ENCODE assay signal across 15 mouse cellular contexts in the genomic region with DNA sequence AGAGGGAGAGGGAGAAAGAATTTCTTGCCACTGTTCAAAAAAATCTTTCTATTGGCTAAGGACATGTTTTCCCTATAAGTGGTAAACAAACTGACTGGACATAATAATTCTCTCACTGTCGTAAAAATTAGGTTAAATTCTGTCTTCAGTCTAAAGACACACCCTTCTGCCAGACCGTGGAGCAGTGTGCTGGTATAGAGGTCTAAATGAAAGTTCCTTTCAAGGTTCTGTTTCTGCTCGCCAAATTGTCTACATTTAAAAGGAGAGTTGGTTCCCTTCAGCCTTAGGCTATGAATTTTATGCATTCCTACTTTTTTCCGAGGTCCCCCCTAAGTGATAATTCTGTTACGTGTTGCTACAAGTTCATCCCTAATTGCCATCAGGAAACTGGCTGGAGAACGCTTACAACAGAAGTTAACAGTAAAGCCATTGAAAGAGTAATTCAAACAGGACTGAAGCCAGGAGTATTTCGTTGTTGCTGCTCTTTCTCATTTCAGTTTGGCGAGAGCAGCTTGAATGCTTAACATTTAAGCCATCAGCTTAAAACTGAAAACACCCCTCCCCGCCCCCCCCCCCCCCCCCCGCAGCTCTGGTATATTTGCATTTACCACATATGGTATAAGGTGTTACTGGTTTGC. TPM values are rescaled to one million over a fixed set of nuclear protein-coding genes. Genes with fewer than 3 reads are reported as not detected.
DNase-seq lines count a peak whose midpoint lies in the region; ATAC-seq and TF ChIP-seq lines count a peak whose summit lies in the region.
"Had no signal": no experiment of that assay in that cellular context is flagged by ENCODE, and none has a peak within 500 bp of the region (broad histone marks: within the 10 kb centered on the region; RNA-seq: fewer than 3 reads in every experiment).

No protein-coding gene starts in this region.

- no peak overlapping the region for H3K4me3 ChIP-seq in hindbrain, postnatal 0 days (ENCODE audit: low read length)
- H3K4me3 ChIP-seq in hindbrain, embryonic 11.5 days (ENCODE audit: low read depth, low read length): no peak overlapping the region
- no peak overlapping the region for H3K4me3 ChIP-seq in midbrain, embryonic 14.5 days (replicated peaks; ENCODE audit: low read depth, low read length)
- H3K4me3 ChIP-seq in midbrain, embryonic 13.5 days (replicated peaks): no peak overlapping the region
- no peak overlapping the region for H3K4me3 ChIP-seq in forebrain, postnatal 0 days (ENCODE audit: low read depth, low read length)
- H3K4me3 ChIP-seq: heart, adult 2 months had no signal

- H3K4me1 ChIP-seq in hindbrain, postnatal 0 days (ENCODE audit: insufficient read depth, low read length): no peaks in the 10 kb centered on the region
- H3K4me1 ChIP-seq in hindbrain, embryonic 11.5 days (replicated peaks; ENCODE audit: control insufficient read depth, insufficient read depth, low read length): no peaks in the 10 kb centered on the region
- H3K4me1 ChIP-seq in midbrain, embryonic 14.5 days (ENCODE audit: control insufficient read depth, insufficient read depth, low read length): no peaks in the 10 kb centered on the region
- H3K4me1 ChIP-seq in midbrain, embryonic 13.5 days (replicated peaks): no peaks in the 10 kb centered on the region
- H3K4me1 ChIP-seq in forebrain, postnatal 0 days (ENCODE audit: insufficient read depth): peaks cover 4% of the 10 kb centered on the region; the same call in 1 of the 2 replicates

- no peak overlapping the region for H3K9ac ChIP-seq in hindbrain, postnatal 0 days (replicated peaks; ENCODE audit: low read length)
- H3K9ac ChIP-seq in hindbrain, embryonic 11.5 days (ENCODE audit: low read depth, low read length): no peak overlapping the region
- H3K9ac ChIP-seq in midbrain, embryonic 14.5 days (replicated peaks; ENCODE audit: low read length): no peak overlapping the region
- no peak overlapping the region for H3K9ac ChIP-seq in midbrain, embryonic 13.5 days (replicated peaks)
- 0 out of 2 replicates have a peak overlapping the region, but pooled peaks have one; percentile 18 for H3K9ac ChIP-seq in forebrain, postnatal 0 days

- H3K27me3 ChIP-seq in hindbrain, postnatal 0 days (ENCODE audit: insufficient read depth, low read length): no peaks in the 10 kb centered on the region
- H3K27me3 ChIP-seq in hindbrain, embryonic 11.5 days (ENCODE audit: control insufficient read depth, insufficient read depth, low read length): no peaks in the 10 kb centered on the region
- H3K27me3 ChIP-seq in midbrain, embryonic 14.5 days (ENCODE audit: control insufficient read depth, insufficient read depth, low read length): no peaks in the 10 kb centered on the region
- no peaks in the 10 kb centered on the region for H3K27me3 ChIP-seq in midbrain, embryonic 13.5 days
- no peaks in the 10 kb centered on the region for H3K27me3 ChIP-seq in forebrain, postnatal 0 days (ENCODE audit: insufficient read depth, low read length)

- no peak for DNase-seq in hindbrain, postnatal 0 days (ENCODE audit: low spot score)
- no peak for DNase-seq in hindbrain, embryonic 11.5 days (ENCODE audit: low spot score)
- peak; percentile 18 for DNase-seq in midbrain, embryonic 14.5 days
- DNase-seq in forebrain, postnatal 0 days: peak; percentile 34
- no peak for DNase-seq in frontal cortex, postnatal 25 days (ENCODE audit: low spot score in 2 of 2)
- DNase-seq: cerebellum, adult 9-10 months; heart, adult 2 months; heart, postnatal 36 days; kidney, adult 18-20 months; liver; lung, postnatal 4 days had no signal

- H3K27ac ChIP-seq in hindbrain, postnatal 0 days: no peak overlapping the region
- no peak overlapping the region for H3K27ac ChIP-seq in hindbrain, embryonic 11.5 days (ENCODE audit: low read depth, low read length)
- H3K27ac ChIP-seq in midbrain, embryonic 14.5 days (replicated peaks; ENCODE audit: low read depth, low read length): no peak overlapping the region
- H3K27ac ChIP-seq in midbrain, embryonic 13.5 days: no peak overlapping the region
- no peak overlapping the region for H3K27ac ChIP-seq in forebrain, postnatal 0 days (ENCODE audit: low read depth, low read length)
- H3K27ac ChIP-seq: heart, adult 2 months had no signal

- no peaks in the 10 kb centered on the region for H3K36me3 ChIP-seq in hindbrain, postnatal 0 days (ENCODE audit: insufficient read depth, low read length)
- no peaks in the 10 kb centered on the region for H3K36me3 ChIP-seq in hindbrain, embryonic 11.5 days (ENCODE audit: control insufficient read depth, insufficient read depth, low read length)
- H3K36me3 ChIP-seq in midbrain, embryonic 14.5 days (ENCODE audit: control insufficient read depth, insufficient read depth, low read length): no peaks in the 10 kb centered on the region
- no peaks in the 10 kb centered on the region for H3K36me3 ChIP-seq in midbrain, embryonic 13.5 days
- H3K36me3 ChIP-seq in forebrain, postnatal 0 days (ENCODE audit: insufficient read depth): no peaks in the 10 kb centered on the region

- WGBS in hindbrain, postnatal 0 days: 38% methylated on average over 9 of the region's 10 CpGs
- 57% methylated on average over 10 of the region's 10 CpGs for WGBS in hindbrain, embryonic 11.5 days
- 53% methylated on average over 10 of the region's 10 CpGs for WGBS in midbrain, embryonic 14.5 days
- 53% methylated on average over 10 of the region's 10 CpGs for WGBS in midbrain, embryonic 13.5 days
- 19% methylated on average over 9 of the region's 10 CpGs for WGBS in forebrain, postnatal 0 days

- ATAC-seq in hindbrain, postnatal 0 days: no peak
- no peak for ATAC-seq in hindbrain, embryonic 11.5 days (ENCODE audit: low FRiP score)
- no peak for ATAC-seq in midbrain, embryonic 14.5 days (ENCODE audit: low FRiP score, low TSS enrichment)
- ATAC-seq in midbrain, embryonic 13.5 days: no peak
- no peak for ATAC-seq in forebrain, postnatal 0 days
- ATAC-seq in CD4-positive, CD25-positive, alpha-beta regulatory T cell, adult 4 months: no peak
- ATAC-seq: midbrain, embryonic 16.5 days had no signal

- no peak for TF ChIP-seq CTCF in hindbrain, postnatal 0 days (IDR thresholded peaks at IDR 0.05; ENCODE audit: low read depth)
- TF ChIP-seq CTCF in forebrain, postnatal 0 days (IDR thresholded peaks at IDR 0.05; ENCODE audit: low read depth): no peak

- H3K9me3 ChIP-seq in hindbrain, postnatal 0 days (ENCODE audit: low read length): no peaks in the 10 kb centered on the region
- no peaks in the 10 kb centered on the region for H3K9me3 ChIP-seq in hindbrain, embryonic 11.5 days (ENCODE audit: control insufficient read depth, low read length)
- no peaks in the 10 kb centered on the region for H3K9me3 ChIP-seq in midbrain, embryonic 14.5 days (ENCODE audit: control insufficient read depth, low read length)
- no peaks in the 10 kb centered on the region for H3K9me3 ChIP-seq in midbrain, embryonic 13.5 days
- no peaks in the 10 kb centered on the region for H3K9me3 ChIP-seq in forebrain, postnatal 0 days (ENCODE audit: low read length)

- peak overlapping the region; percentile 38 for H3K4me2 ChIP-seq in hindbrain, postnatal 0 days (ENCODE audit: low read depth, low read length)
- no peak overlapping the region for H3K4me2 ChIP-seq in hindbrain, embryonic 11.5 days (replicated peaks; ENCODE audit: low read depth, low read length)
- H3K4me2 ChIP-seq in midbrain, embryonic 14.5 days (ENCODE audit: low read length): no peak overlapping the region
- H3K4me2 ChIP-seq in midbrain, embryonic 13.5 days (replicated peaks): no peak overlapping the region
- H3K4me2 ChIP-seq in forebrain, postnatal 0 days (ENCODE audit: low read depth): no peak overlapping the region; the same call in 1 of the 2 replicates

RNA-seq across cellular contexts. Expression of a gene that starts 35.8 kb away (rescaled TPM):
- 59.6 and 86.6 TPM in 2 replicates for total RNA-seq in hindbrain, postnatal 0 days (2014; rRNA removed)
- 51.9 and 52.8 TPM in 2 replicates for polyA plus RNA-seq in hindbrain, postnatal 0 days (2015; fragmentation: Nextera tagmentation; extraction: Ambion mirVana)
- 18.0 and 20.9 TPM in 2 replicates for polyA plus RNA-seq in hindbrain, embryonic 11.5 days (2014; fragmentation: Nextera tagmentation; extraction: Ambion mirVana)
- 22.2 and 23.7 TPM in 2 replicates for polyA plus RNA-seq in midbrain, embryonic 14.5 days (2014; fragmentation: Nextera tagmentation; extraction: Ambion mirVana)
- 20.2 and 21.4 TPM in 2 replicates for polyA plus RNA-seq in midbrain, embryonic 13.5 days (2015; fragmentation: Nextera tagmentation; extraction: Ambion mirVana)
- 76.6 and 110 TPM in 2 replicates for total RNA-seq in forebrain, postnatal 0 days (2014; rRNA removed)
- 45.0 and 81.6 TPM in 2 replicates for polyA plus RNA-seq in forebrain, postnatal 0 days (2015; fragmentation: Nextera tagmentation; extraction: Ambion mirVana)
- under 1 TPM in 1 of 2 experiments, not detected in 1; 0.09 TPM for polyA plus RNA-seq in CD4-positive, CD25-positive, alpha-beta regulatory T cell, adult 4 months (2017; shearing (Covaris generic))
- total RNA-seq: neutrophil, adult 5-6 weeks had no signal

Comparison
In these comparisons a context has a peak if more than half of its experiments do, and no peak if none do; other contexts are left out.
1. DNase-seq: peak in midbrain, embryonic 14.5 days (single experiment) and forebrain, postnatal 0 days (single experiment); none in hindbrain, postnatal 0 days (single experiment), hindbrain, embryonic 11.5 days (single experiment) and frontal cortex, postnatal 25 days (0 of 2).
2. RNA of a gene that starts 35.8 kb away (polyA plus RNA-seq): 45.0 to 81.6 TPM in forebrain, postnatal 0 days, 51.9 to 52.8 TPM in hindbrain, postnatal 0 days, 22.2 to 23.7 TPM in midbrain, embryonic 14.5 days, 20.2 to 21.4 TPM in midbrain, embryonic 13.5 days and 18.0 to 20.9 TPM in hindbrain, embryonic 11.5 days; 0.09 TPM in CD4-positive, CD25-positive, alpha-beta regulatory T cell, adult 4 months; every median in the first group is over 10 times any median in the second.